Mouse (Mus musculus): ENCODE results near the gene Zbtb38.
A peak's percentile ranks its signal among the peaks of the same experiment; 100 is the strongest.

The Zbtb38 gene

GRCm38 (mm10) chr9:96713472-96714390 lies 38.9 kb downstream of the Zbtb38 start:
- DNase-seq (ENCODE audit: low spot score in 2 of 2): peak in 1 of 2 experiments; percentile 58

GRCm38 (mm10) chr9:96712758-96713471 lies 39.7 kb downstream of the Zbtb38 start:
- DNase-seq (ENCODE audit: low spot score in 2 of 2): peak in 1 of 2 experiments; percentile 83

GRCm38 (mm10) chr9:96712045-96712444 lies 40.6 kb downstream of the Zbtb38 start:
- no peak for DNase-seq (ENCODE audit: low spot score in 2 of 2)

- no peak for DNase-seq (ENCODE audit: low spot score in 2 of 2)
Measured at GRCm38 (mm10) chr9:96710241-96710946, 42.2 kb downstream of the Zbtb38 start.

DNA sequence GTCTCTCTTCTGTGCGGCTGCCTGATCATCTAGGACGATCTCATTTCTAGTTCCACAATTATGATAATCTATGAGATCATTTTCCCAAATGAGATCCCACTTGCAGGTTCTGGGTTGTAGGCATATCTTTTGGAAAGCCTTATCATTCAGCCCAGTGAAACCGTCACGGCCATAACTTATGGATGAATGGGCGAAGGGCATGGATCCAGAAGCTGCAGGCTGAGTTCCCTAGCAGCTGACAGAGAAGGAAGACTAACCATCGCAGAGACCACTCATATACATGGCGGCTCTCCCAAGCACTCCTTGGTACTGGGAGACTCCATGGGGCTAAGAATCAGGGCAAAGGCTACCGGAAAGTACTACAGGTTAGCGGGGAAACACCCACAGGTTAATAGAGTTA lies 43.7 kb downstream of the Zbtb38 start:
- DNase-seq (ENCODE audit: low spot score in 2 of 2): no peak

GRCm38 (mm10) chr9:96707964-96708363 lies 44.7 kb downstream of the Zbtb38 start:
- no peak for DNase-seq (ENCODE audit: low spot score in 2 of 2)

- peak in 1 of 2 experiments; percentile 62 for DNase-seq (ENCODE audit: low spot score in 2 of 2)
Measured at GRCm38 (mm10) chr9:96705576-96706285, 46.9 kb downstream of the Zbtb38 start.

DNA sequence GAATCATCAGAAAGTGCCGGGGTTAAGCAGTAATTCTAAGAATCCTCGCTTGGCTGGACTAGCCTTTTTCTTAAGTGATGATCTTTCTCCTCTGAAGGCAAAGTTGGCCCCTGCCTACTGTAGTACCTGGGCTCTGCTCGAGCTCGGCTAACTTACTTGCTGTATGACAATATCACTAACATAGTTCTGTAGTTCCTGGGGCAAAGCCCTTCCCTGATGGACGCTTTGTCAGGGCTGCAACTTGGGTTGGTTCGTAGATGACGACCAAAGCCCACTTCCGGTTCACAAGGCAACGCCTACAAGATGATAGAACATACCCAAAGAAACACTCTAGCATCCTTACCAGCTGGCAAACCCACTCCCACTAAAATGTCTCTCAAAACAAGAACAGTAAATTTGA lies 47.7 kb downstream of the Zbtb38 start:
- no peak for DNase-seq (ENCODE audit: low spot score in 2 of 2)

- DNase-seq (ENCODE audit: low spot score in 2 of 2): no peak
Measured at GRCm38 (mm10) chr9:96701891-96702290, 50.7 kb downstream of the Zbtb38 start.

- DNase-seq (ENCODE audit: low spot score in 2 of 2): no peak
Measured at GRCm38 (mm10) chr9:96699276-96700035, 53.2 kb downstream of the Zbtb38 start.

- no peak for DNase-seq (ENCODE audit: low spot score in 2 of 2)
Measured at GRCm38 (mm10) chr9:96696788-96697492, 55.7 kb downstream of the Zbtb38 start.

DNA sequence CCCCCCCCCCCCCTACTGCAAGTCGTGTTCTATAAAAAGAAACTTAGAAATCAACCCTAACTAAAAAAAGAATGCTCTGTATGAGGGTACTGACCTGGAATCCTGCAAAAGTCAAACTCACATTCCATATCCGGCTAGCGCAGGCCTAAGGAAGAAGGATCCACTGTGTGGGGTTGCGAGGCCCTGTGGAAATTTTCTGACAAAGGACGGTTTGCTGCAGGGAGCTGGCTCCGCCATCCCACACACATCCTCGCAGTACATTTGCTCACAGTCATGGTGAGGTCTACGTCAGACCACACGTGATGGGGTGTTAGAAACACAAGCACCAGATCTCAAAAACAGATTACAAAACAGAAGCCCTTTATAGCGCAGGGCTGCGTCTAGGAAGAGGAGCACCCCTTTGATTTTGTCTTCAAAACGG lies 56.5 kb downstream of the Zbtb38 start:
- no peak for DNase-seq (ENCODE audit: low spot score in 2 of 2)

DNA sequence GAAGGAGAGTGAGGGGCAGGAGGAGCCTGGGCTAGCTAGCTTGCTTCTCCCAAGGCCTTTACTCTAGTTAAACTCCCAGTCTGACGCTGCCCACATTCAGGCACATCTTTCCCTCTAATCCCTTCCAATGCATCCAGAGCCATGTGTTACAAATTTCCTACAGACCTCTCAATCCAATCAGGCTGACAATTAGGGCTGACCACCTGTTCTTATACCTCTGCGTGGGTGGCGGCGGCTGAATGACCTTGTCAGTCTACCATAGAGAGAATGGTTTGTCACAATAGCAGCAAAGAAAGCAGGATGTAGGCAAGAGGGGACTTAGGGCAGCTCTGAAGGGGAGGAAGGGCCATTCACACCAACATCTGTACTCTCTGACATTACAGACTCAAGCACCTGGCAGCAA lies 62.2 kb downstream of the Zbtb38 start:
- no peak for DNase-seq (ENCODE audit: low spot score in 2 of 2)

GRCm38 (mm10) chr9:96689076-96689475 lies 63.6 kb downstream of the Zbtb38 start:
- DNase-seq (ENCODE audit: low spot score in 2 of 2): no peak

- DNase-seq (ENCODE audit: low spot score in 2 of 2): peak in 1 of 2 experiments; percentile 9
Measured at GRCm38 (mm10) chr9:96688194-96688875, 64.3 kb downstream of the Zbtb38 start.

DNA sequence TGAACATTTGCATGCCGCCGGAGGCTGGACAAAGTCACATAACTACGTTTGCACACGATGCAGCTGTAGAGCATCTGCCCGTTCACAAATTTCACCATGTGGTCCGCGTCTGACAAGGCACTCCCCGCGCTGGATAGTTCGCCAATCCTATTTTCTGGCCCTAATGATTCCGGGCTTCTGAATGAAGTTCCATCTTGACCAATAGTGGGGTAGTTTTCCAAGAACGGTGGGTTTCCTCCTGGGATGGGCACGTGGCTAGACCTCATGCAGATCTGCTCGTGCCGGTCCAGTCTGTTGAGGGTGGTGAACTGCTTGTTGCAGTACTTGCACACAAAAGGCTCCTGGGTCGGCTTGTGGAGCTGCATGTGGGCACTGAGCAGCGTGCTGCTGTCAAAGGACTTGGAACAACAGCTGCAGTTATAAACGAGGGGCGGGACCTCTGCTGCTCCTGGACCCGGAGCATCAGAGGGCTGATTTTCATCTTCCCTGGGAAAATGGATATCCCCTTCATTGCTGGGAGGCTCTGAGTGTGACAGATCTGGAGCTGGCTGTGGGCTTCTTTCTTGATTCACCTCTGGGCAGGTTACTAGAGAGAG lies 64.9 kb downstream of the Zbtb38 start:
- peak in 1 of 2 experiments; percentile 9 for DNase-seq (ENCODE audit: low spot score in 2 of 2)

GRCm38 (mm10) chr9:96685600-96686084 lies 67.0 kb downstream of the Zbtb38 start:
- DNase-seq (ENCODE audit: low spot score in 2 of 2): peak in 1 of 2 experiments; percentile 11

- DNase-seq (ENCODE audit: low spot score in 2 of 2): no peak
Measured at GRCm38 (mm10) chr9:96684866-96685599, 67.6 kb downstream of the Zbtb38 start.

Measured in spleen, postnatal 10 days (tissue).